22 mouse cellular contexts compared by ENCODE assay signal in the genomic region with DNA sequence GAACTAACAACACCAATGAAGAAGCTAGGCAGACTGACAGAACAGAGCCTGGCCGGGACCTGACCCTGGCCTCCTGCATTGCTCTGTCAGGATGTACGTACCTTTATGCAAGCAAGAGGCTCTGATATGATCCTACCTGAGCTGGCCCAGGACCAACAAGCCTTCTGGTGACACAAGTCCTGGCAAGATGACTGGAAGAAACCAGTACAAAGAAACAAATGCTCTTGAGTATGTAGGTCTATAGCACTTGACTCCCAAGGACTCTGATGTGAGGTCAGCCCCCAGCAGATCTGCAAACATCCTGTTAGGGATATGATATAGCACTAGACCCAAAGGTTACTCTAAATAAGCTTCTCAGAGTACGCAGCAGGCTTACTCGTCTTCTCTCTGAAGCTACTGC.
DNase-seq lines count a peak whose midpoint lies in the region; ATAC-seq and TF ChIP-seq lines count a peak whose summit lies in the region.
"Had no signal": no experiment of that assay in that cellular context is flagged by ENCODE, and none has a peak within 500 bp of the region (broad histone marks: within the 10 kb centered on the region; RNA-seq: fewer than 3 reads in every experiment).

No protein-coding gene starts in this region.

- peaks cover 28% of the 10 kb centered on the region for H3K4me1 ChIP-seq in embryonic facial prominence, embryonic 15.5 days
- peaks cover 5% of the 10 kb centered on the region for H3K4me1 ChIP-seq in stomach, postnatal 0 days (replicated peaks; ENCODE audit: control insufficient read depth, insufficient read depth)
- 0 out of 2 replicates have a peak, but pooled peaks cover 3% of the 10 kb centered on the region for H3K4me1 ChIP-seq in intestine, postnatal 0 days (replicated peaks; ENCODE audit: control insufficient read depth, insufficient read depth, low read length)
- H3K4me1 ChIP-seq: hindbrain, embryonic 12.5 days had no signal

- no peak for TF ChIP-seq EP300 in stomach, postnatal 0 days (optimal IDR thresholded peaks at IDR 0.05)

- no peak overlapping the region for H3K9ac ChIP-seq in embryonic facial prominence, embryonic 15.5 days
- H3K9ac ChIP-seq in stomach, postnatal 0 days (ENCODE audit: low read length), result no peak overlapping the region
- H3K9ac ChIP-seq in intestine, postnatal 0 days (ENCODE audit: low read depth, low read length), result no peak overlapping the region
- H3K9ac ChIP-seq: hindbrain, embryonic 12.5 days had no signal

- no peak for ATAC-seq in embryonic facial prominence, embryonic 15.5 days (ENCODE audit: insufficient number of reproducible peaks, low FRiP score, low TSS enrichment, low read depth)
- ATAC-seq in stomach, postnatal 0 days (ENCODE audit: low FRiP score, low TSS enrichment), result 0 out of 2 replicates have a peak, but pooled peaks have one; percentile 30
- no peak for ATAC-seq in intestine, postnatal 0 days
- ATAC-seq: forebrain, embryonic 14.5 days; hindbrain, embryonic 16.5 days had no signal

- TF ChIP-seq CTCF in stomach, postnatal 0 days (IDR thresholded peaks at IDR 0.05; ENCODE audit: low read depth), result no peak
- TF ChIP-seq CTCF in intestine, postnatal 0 days (IDR thresholded peaks at IDR 0.05; ENCODE audit: low read depth), result no peak
- no peak for TF ChIP-seq CTCF in layer of hippocampus, adult 2 months (conservative IDR thresholded peaks at IDR 0.05)

- H3K9me3 ChIP-seq in embryonic facial prominence, embryonic 15.5 days (replicated peaks), result no peaks in the 10 kb centered on the region
- H3K9me3 ChIP-seq in stomach, postnatal 0 days (ENCODE audit: control insufficient read depth, low read length), result no peaks in the 10 kb centered on the region
- H3K9me3 ChIP-seq in intestine, postnatal 0 days (ENCODE audit: control insufficient read depth), result no peaks in the 10 kb centered on the region
- H3K9me3 ChIP-seq: forebrain, embryonic 10.5 days; G1E; heart, embryonic 10.5 days; hindbrain, embryonic 12.5 days had no signal

- H3K27ac ChIP-seq in embryonic facial prominence, embryonic 15.5 days (replicated peaks), result 0 out of 2 replicates have a peak overlapping the region, but pooled peaks have one; percentile 28
- H3K27ac ChIP-seq in stomach, postnatal 0 days (replicated peaks), result no peak overlapping the region
- H3K27ac ChIP-seq in intestine, postnatal 0 days (ENCODE audit: low read depth, low read length), result no peak overlapping the region
- no peak overlapping the region for H3K27ac ChIP-seq in layer of hippocampus, adult 2 months
- H3K27ac ChIP-seq: forebrain, embryonic 10.5 days; hindbrain, embryonic 12.5 days had no signal

- no peak overlapping the region for H3K4me2 ChIP-seq in embryonic facial prominence, embryonic 15.5 days (replicated peaks)
- no peak overlapping the region for H3K4me2 ChIP-seq in stomach, postnatal 0 days (replicated peaks; ENCODE audit: low read depth)
- H3K4me2 ChIP-seq in intestine, postnatal 0 days (replicated peaks; ENCODE audit: low read depth), result no peak overlapping the region
- H3K4me2 ChIP-seq: hindbrain, embryonic 12.5 days had no signal

- H3K36me3 ChIP-seq in embryonic facial prominence, embryonic 15.5 days, result no peaks in the 10 kb centered on the region
- no peaks in the 10 kb centered on the region for H3K36me3 ChIP-seq in stomach, postnatal 0 days (ENCODE audit: control insufficient read depth, insufficient read depth, low read length)
- no peaks in the 10 kb centered on the region for H3K36me3 ChIP-seq in intestine, postnatal 0 days (ENCODE audit: control insufficient read depth, insufficient read depth)
- H3K36me3 ChIP-seq: forebrain, embryonic 10.5 days; G1E; heart, embryonic 10.5 days; hindbrain, embryonic 12.5 days had no signal

- peak; percentile 65 to 77 for DNase-seq in lung, adult 18-20 months
- DNase-seq in lung, postnatal 14 days, result peak; percentile 29
- DNase-seq in stomach, postnatal 0 days (ENCODE audit: low spot score), result no peak
- DNase-seq in layer of hippocampus, adult 2 months (ENCODE audit: low spot score in 2 of 2), result no peak
- no peak for DNase-seq in kidney, adult 11 months
- DNase-seq: adrenal gland, adult 8-10 months; adrenal gland, postnatal 36 days; cerebellum, adult 2 months; cerebellum, postnatal 10 days; gastrocnemius, postnatal 36 days; heart, adult 18-20 months; heart, postnatal 10 days; heart, postnatal 4 days had no signal

- H3K4me3 ChIP-seq in embryonic facial prominence, embryonic 15.5 days (replicated peaks), result no peak overlapping the region
- no peak overlapping the region for H3K4me3 ChIP-seq in stomach, postnatal 0 days (ENCODE audit: low read depth, low read length)
- no peak overlapping the region for H3K4me3 ChIP-seq in intestine, postnatal 0 days (ENCODE audit: low read depth, low read length)
- no peak overlapping the region for H3K4me3 ChIP-seq in layer of hippocampus, adult 2 months
- H3K4me3 ChIP-seq: erythroblast, embryonic 14.5 days; forebrain, embryonic 10.5 days; heart, embryonic 10.5 days; hindbrain, embryonic 12.5 days had no signal

- WGBS in embryonic facial prominence, embryonic 15.5 days, result 81% methylated on average over 4 of the region's 4 CpGs
- WGBS in stomach, postnatal 0 days, result 65% methylated on average over 4 of the region's 4 CpGs
- 87% methylated on average over 4 of the region's 4 CpGs for WGBS in intestine, postnatal 0 days

- H3K27me3 ChIP-seq in embryonic facial prominence, embryonic 15.5 days, result no peaks in the 10 kb centered on the region
- H3K27me3 ChIP-seq in stomach, postnatal 0 days (ENCODE audit: control insufficient read depth, insufficient read depth, low read length), result no peaks in the 10 kb centered on the region
- H3K27me3 ChIP-seq in intestine, postnatal 0 days (replicated peaks; ENCODE audit: control insufficient read depth, insufficient read depth, low read length), result no peaks in the 10 kb centered on the region
- H3K27me3 ChIP-seq: hindbrain, embryonic 12.5 days had no signal

Comparison
In these comparisons a context has a peak if more than half of its experiments do, and no peak if none do; other contexts are left out.
1. DNase-seq: peak in lung, adult 18-20 months (2 of 2) and lung, postnatal 14 days (single experiment); none in stomach, postnatal 0 days (single experiment), layer of hippocampus, adult 2 months (0 of 2) and kidney, adult 11 months (single experiment).